ENCODE assay signal across 26 mouse cellular contexts in genomic region chr13:59909400-59909799, GRCm38 (mm10).
DNase-seq lines count a peak whose midpoint lies in the region; ATAC-seq and TF ChIP-seq lines count a peak whose summit lies in the region.
"Had no signal": no experiment of that assay in that cellular context is flagged by ENCODE, and none has a peak within 500 bp of the region (broad histone marks: within the 10 kb centered on the region; RNA-seq: fewer than 3 reads in every experiment).

No protein-coding gene starts in this region.

- H3K4me2 ChIP-seq in forebrain, embryonic 12.5 days, result no peak overlapping the region
- no peak overlapping the region for H3K4me2 ChIP-seq in forebrain, embryonic 11.5 days (ENCODE audit: low read depth, low read length, severe bottlenecking)
- H3K4me2 ChIP-seq in kidney, embryonic 14.5 days (replicated peaks; ENCODE audit: low read depth, low read length), result no peak overlapping the region
- no peak overlapping the region for H3K4me2 ChIP-seq in kidney, postnatal 0 days (ENCODE audit: low read length)
- H3K4me2 ChIP-seq: embryonic facial prominence, embryonic 13.5 days; forebrain, embryonic 13.5 days; heart, embryonic 12.5 days; heart, embryonic 15.5 days; hindbrain, embryonic 12.5 days; intestine, embryonic 15.5 days had no signal

- DNase-seq in forebrain, embryonic 11.5 days (ENCODE audit: low spot score), result no peak
- no peak for DNase-seq in kidney, adult 8-10 months
- peak; percentile 63 for DNase-seq in kidney, postnatal 0 days (ENCODE audit: low spot score)
- DNase-seq in kidney, adult 2 months, result no peak
- DNase-seq: adrenal gland, adult 2 months; adrenal gland, postnatal 14 days; cerebellum, adult 11 months; cerebellum, adult 2 months; cerebellum, adult 9-11 months; cerebellum, postnatal 25 days; gastrocnemius, adult 2 months; gastrocnemius, postnatal 14 days; heart, adult 18-20 months; heart, postnatal 10 days; heart, postnatal 4 days had no signal

- peaks cover 19% of the 10 kb centered on the region for H3K4me1 ChIP-seq in forebrain, embryonic 12.5 days
- no peaks in the 10 kb centered on the region; the same call in 1 of the 2 replicates for H3K4me1 ChIP-seq in forebrain, embryonic 11.5 days (replicated peaks; ENCODE audit: control insufficient read depth, insufficient read depth, low read length)
- no peaks in the 10 kb centered on the region for H3K4me1 ChIP-seq in kidney, embryonic 14.5 days (ENCODE audit: control insufficient read depth, insufficient read depth, low read length)
- no peaks in the 10 kb centered on the region for H3K4me1 ChIP-seq in kidney, postnatal 0 days (replicated peaks; ENCODE audit: insufficient read depth, low read length)
- no peaks in the 10 kb centered on the region for H3K4me1 ChIP-seq in kidney, adult 2 months (ENCODE audit: control insufficient read depth, insufficient read depth, low read length)

- H3K9ac ChIP-seq in forebrain, embryonic 12.5 days, result no peak overlapping the region
- H3K9ac ChIP-seq in forebrain, embryonic 11.5 days (ENCODE audit: low read length), result no peak overlapping the region
- no peak overlapping the region for H3K9ac ChIP-seq in kidney, embryonic 14.5 days (ENCODE audit: low read depth, low read length)
- no peak overlapping the region for H3K9ac ChIP-seq in kidney, postnatal 0 days (ENCODE audit: low read depth, low read length)
- H3K9ac ChIP-seq: embryonic facial prominence, embryonic 13.5 days; forebrain, embryonic 13.5 days; heart, embryonic 12.5 days; heart, embryonic 15.5 days; hindbrain, embryonic 12.5 days; intestine, embryonic 15.5 days had no signal

- no peak overlapping the region for H3K4me3 ChIP-seq in forebrain, embryonic 12.5 days (replicated peaks)
- no peak overlapping the region for H3K4me3 ChIP-seq in forebrain, embryonic 11.5 days (ENCODE audit: low read depth, low read length)
- no peak overlapping the region for H3K4me3 ChIP-seq in kidney, embryonic 14.5 days (ENCODE audit: low read length)
- no peak overlapping the region for H3K4me3 ChIP-seq in kidney, postnatal 0 days (replicated peaks; ENCODE audit: low read depth, low read length)
- H3K4me3 ChIP-seq in kidney, adult 2 months (ENCODE audit: insufficient read depth, low read depth, low read length), result no peak overlapping the region
- H3K4me3 ChIP-seq: embryonic facial prominence, embryonic 13.5 days; forebrain, embryonic 13.5 days; gastrocnemius, adult 2 months; heart, embryonic 12.5 days; heart, embryonic 15.5 days; hindbrain, embryonic 12.5 days; intestine, embryonic 15.5 days had no signal

- 92% methylated on average over 4 of the region's 4 CpGs for WGBS in forebrain, embryonic 12.5 days
- WGBS in forebrain, embryonic 11.5 days, result 86% methylated on average over 4 of the region's 4 CpGs
- 46% methylated on average over 4 of the region's 4 CpGs for WGBS in kidney, embryonic 14.5 days
- WGBS in kidney, postnatal 0 days, result 43% methylated on average over 4 of the region's 4 CpGs
- WGBS in kidney, adult 2 months, result 65% methylated on average over 4 of the region's 4 CpGs

- no peaks in the 10 kb centered on the region for H3K36me3 ChIP-seq in forebrain, embryonic 12.5 days (replicated peaks)
- H3K36me3 ChIP-seq in forebrain, embryonic 11.5 days (ENCODE audit: control insufficient read depth, insufficient read depth, low read length), result no peaks in the 10 kb centered on the region
- no peaks in the 10 kb centered on the region for H3K36me3 ChIP-seq in kidney, embryonic 14.5 days (ENCODE audit: control insufficient read depth, insufficient read depth, low read length)
- no peaks in the 10 kb centered on the region for H3K36me3 ChIP-seq in kidney, postnatal 0 days (ENCODE audit: insufficient read depth, low read length)
- H3K36me3 ChIP-seq in kidney, adult 2 months (ENCODE audit: control insufficient read depth, insufficient read depth, low read length), result no peaks in the 10 kb centered on the region
- H3K36me3 ChIP-seq: embryonic facial prominence, embryonic 13.5 days; heart, embryonic 12.5 days; heart, embryonic 15.5 days; hindbrain, embryonic 12.5 days; intestine, embryonic 15.5 days had no signal

- no peaks in the 10 kb centered on the region for H3K27me3 ChIP-seq in forebrain, embryonic 12.5 days
- no peaks in the 10 kb centered on the region for H3K27me3 ChIP-seq in forebrain, embryonic 11.5 days (ENCODE audit: control insufficient read depth, insufficient read depth, low read length)
- no peaks in the 10 kb centered on the region for H3K27me3 ChIP-seq in kidney, embryonic 14.5 days (ENCODE audit: control insufficient read depth, insufficient read depth, low read length)
- H3K27me3 ChIP-seq in kidney, postnatal 0 days (ENCODE audit: insufficient read depth, low read length), result no peaks in the 10 kb centered on the region
- no peaks in the 10 kb centered on the region for H3K27me3 ChIP-seq in kidney, adult 2 months (replicated peaks; ENCODE audit: control insufficient read depth, insufficient read depth, low read length)
- H3K27me3 ChIP-seq: embryonic facial prominence, embryonic 13.5 days; forebrain, embryonic 13.5 days; heart, embryonic 12.5 days; heart, embryonic 15.5 days; hindbrain, embryonic 12.5 days; intestine, embryonic 15.5 days had no signal

- H3K9me3 ChIP-seq in forebrain, embryonic 12.5 days, result peaks cover 3% of the 10 kb centered on the region; the same call in 1 of the 2 replicates
- no peaks in the 10 kb centered on the region; the same call in 1 of the 2 replicates for H3K9me3 ChIP-seq in forebrain, embryonic 11.5 days (ENCODE audit: control insufficient read depth, low read length)
- H3K9me3 ChIP-seq in kidney, embryonic 14.5 days (ENCODE audit: control insufficient read depth, low read length), result no peaks in the 10 kb centered on the region; the same call in 1 of the 2 replicates
- no peaks in the 10 kb centered on the region for H3K9me3 ChIP-seq in kidney, postnatal 0 days (replicated peaks; ENCODE audit: low read length)
- H3K9me3 ChIP-seq: heart, embryonic 15.5 days; hindbrain, embryonic 12.5 days; intestine, embryonic 15.5 days had no signal

- no peak for TF ChIP-seq CTCF in kidney, postnatal 0 days (IDR thresholded peaks at IDR 0.05; ENCODE audit: low read depth)
- TF ChIP-seq CTCF in kidney, adult 2 months (conservative IDR thresholded peaks at IDR 0.05; ENCODE audit: insufficient read depth, insufficient read length, low read depth, low read length), result no peak

- H3K27ac ChIP-seq in forebrain, embryonic 12.5 days, result peak overlapping the region; percentile 31; the same call in 1 of the 2 replicates
- H3K27ac ChIP-seq in forebrain, embryonic 11.5 days (ENCODE audit: low read depth, low read length), result no peak overlapping the region
- H3K27ac ChIP-seq in kidney, embryonic 14.5 days (ENCODE audit: low read depth, low read length), result no peak overlapping the region
- no peak overlapping the region for H3K27ac ChIP-seq in kidney, postnatal 0 days
- H3K27ac ChIP-seq in kidney, adult 2 months (ENCODE audit: insufficient read depth, low read depth, low read length), result no peak overlapping the region
- H3K27ac ChIP-seq: gastrocnemius, adult 2 months; heart, embryonic 15.5 days; hindbrain, embryonic 12.5 days; intestine, embryonic 15.5 days had no signal

- no peak for ATAC-seq in forebrain, embryonic 12.5 days (ENCODE audit: low FRiP score)
- ATAC-seq in forebrain, embryonic 11.5 days (replicated peaks; ENCODE audit: low FRiP score), result no peak
- peak; percentile 61; the same call in 1 of the 2 replicates for ATAC-seq in kidney, embryonic 14.5 days (ENCODE audit: low FRiP score, low TSS enrichment)
- ATAC-seq in kidney, postnatal 0 days (replicated peaks; ENCODE audit: low FRiP score, low read depth), result peak; percentile 54; the same call in 1 of the 2 replicates
- ATAC-seq: CD4-positive, CD25-positive, alpha-beta regulatory T cell, adult 4 months; forebrain, embryonic 13.5 days; forebrain, embryonic 16.5 days; hindbrain, embryonic 16.5 days; intestine, embryonic 15.5 days had no signal

- no peak for TF ChIP-seq POLR2A in kidney, adult 2 months (IDR thresholded peaks at IDR 0.05; ENCODE audit: low read depth, low read length)

Comparison
In these comparisons a context has a peak if more than half of its experiments do, and no peak if none do; other contexts are left out.
1. ATAC-seq: peak in kidney, embryonic 14.5 days (single experiment) and kidney, postnatal 0 days (single experiment); none in forebrain, embryonic 12.5 days (single experiment) and forebrain, embryonic 11.5 days (single experiment).